Mouse (Mus musculus) heart, postnatal 0 days (tissue): ENCODE measurements around the gene Gja5.

ENCODE experiments used
- CTCF ChIP-seq: IDR thresholded peaks from 2 replicates; pipeline ENCODE4 v1.5.1; 2016; ENCODE audit warnings: antibody characterized with exemption, control low read depth, low read depth
- EP300 ChIP-seq: IDR thresholded peaks from 2 replicates; pipeline ENCODE4 v1.6.1; 2016; ENCODE audit warnings: antibody characterized with exemption, low read depth

DNA sequence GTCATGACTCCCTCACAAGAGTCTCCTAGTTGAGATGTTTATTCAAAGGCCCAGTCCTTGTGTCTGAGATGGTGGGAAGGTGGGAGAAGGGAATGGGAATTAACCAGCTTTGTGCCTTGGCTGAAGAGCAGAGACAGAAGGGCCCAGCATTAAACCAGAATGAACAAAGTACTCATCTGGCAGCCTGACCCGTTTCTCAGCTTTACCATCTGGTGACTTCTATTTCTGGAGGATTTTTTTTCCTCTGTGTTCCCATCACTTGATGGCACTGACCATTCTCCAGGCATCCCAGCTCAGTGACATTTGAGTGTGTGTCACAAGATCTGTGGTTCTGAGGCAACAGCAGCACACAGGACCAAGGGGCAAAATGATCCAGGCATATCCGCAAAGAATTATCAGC lies 78.2 kb downstream of the Gja5 start:
- TF ChIP-seq CTCF, result no peak
- no peak for TF ChIP-seq EP300
